Mouse (Mus musculus) left cerebral cortex, adult 18-20 months (tissue): ENCODE measurements around the gene Ywhag. TPM values are rescaled to one million over a fixed set of nuclear protein-coding genes. Genes with fewer than 3 reads are reported as not detected.
A peak's percentile ranks its signal among the peaks of the same experiment; 100 is the strongest.

Experiments
- DNase-seq, 2 experiments: peaks; one replicate each; pipeline ENCODE4 v3.0.0; 2021 to 2022; ENCODE audit warnings: low spot score in 2 of 2, mixed read lengths in 1 of 2
- long read RNA-seq, 2 experiments: library from polyadenylated mRNA; stranded (forward); transcript quantifications; one replicate each; pipeline ENCODE4 v2.0.0; 2021
- total RNA-seq, 2 experiments: library from RNA; stranded (reverse); gene quantifications; 2 replicates each; pipeline ENCODE4 v1.2.3; 2021

Ywhag gene
- 1,000 to 10,000 TPM; 1,157 to 1,215 TPM for total RNA-seq
- long read RNA-seq, experiment 1, transcript Ywhag-201 (2 exons, 3,520 nt) = major isoform, 54 of 279 reads
- long read RNA-seq, experiment 1, partial matches to known transcripts = 223 of 279 reads
- long read RNA-seq, experiment 1, other reads (novel, unspliced or antisense) = 2 of 279 reads
- long read RNA-seq, experiment 2, transcript Ywhag-201 (2 exons, 3,520 nt) = major isoform, 30 of 212 reads
- long read RNA-seq, experiment 2, partial matches to known transcripts = 0 of 212 reads
- long read RNA-seq, experiment 2, other reads (novel, unspliced or antisense) = 182 of 212 reads

DNA sequence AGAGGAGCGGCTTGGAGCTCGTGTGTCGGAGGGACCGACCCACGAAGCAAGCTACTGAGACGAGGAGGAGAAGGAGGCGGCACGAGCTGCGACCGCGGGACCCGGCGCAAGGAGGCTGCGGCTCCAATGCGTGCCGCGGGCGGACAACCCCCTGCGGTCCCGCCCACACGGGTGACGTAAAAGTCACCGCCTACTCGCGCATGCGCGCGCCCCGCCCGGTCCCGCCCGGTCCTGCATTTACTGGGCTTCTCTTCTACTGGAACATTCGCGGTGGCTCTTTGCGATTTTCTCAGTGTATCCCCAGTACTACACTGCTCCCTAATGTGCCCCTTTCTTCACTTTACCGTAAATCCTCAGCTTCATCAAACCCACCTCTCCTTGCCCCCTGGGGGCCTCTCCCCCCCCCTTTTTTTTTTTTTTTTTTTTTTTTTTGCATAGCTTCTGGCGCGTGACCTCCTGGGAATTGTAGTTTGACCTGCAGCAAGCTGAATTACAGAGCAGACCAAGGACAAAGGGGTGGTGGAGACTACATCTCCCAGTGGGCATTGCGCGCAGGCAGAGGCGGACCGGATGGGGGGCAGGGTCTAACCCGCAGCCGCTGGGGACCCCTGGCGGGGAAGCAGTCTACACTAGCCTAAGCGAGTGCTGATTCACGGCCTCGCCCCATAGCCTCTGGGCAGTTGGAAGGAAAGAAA, at the start of gene Ywhag:
Gene Ywhag, minus strand, starts transcription at position 136 of the 695 bp plus-strand sequence.
- DNase-seq = peak; percentile 96 to 97

DNA sequence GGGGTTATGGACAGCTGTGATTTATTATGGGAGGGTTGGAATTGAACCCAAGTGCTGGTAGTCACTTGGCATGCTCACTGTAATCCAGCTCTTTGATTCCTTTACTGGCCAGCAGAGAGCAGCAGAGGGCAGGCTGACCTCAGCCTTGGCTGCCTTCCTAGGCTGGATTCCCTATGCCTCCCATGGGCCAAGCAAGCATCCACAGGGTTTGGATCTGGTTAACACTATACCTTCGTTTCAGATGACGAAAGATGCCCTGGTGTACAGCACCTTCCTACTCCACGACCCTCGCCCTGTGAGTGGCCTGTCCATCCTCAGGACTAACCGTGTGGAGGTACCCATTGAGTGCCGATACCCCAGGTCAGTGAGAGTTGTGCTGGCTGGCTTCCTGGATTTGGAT, 48.0 kb upstream of the Ywhag start:
- peak in 1 of 2 experiments; percentile 24 for DNase-seq

DNA sequence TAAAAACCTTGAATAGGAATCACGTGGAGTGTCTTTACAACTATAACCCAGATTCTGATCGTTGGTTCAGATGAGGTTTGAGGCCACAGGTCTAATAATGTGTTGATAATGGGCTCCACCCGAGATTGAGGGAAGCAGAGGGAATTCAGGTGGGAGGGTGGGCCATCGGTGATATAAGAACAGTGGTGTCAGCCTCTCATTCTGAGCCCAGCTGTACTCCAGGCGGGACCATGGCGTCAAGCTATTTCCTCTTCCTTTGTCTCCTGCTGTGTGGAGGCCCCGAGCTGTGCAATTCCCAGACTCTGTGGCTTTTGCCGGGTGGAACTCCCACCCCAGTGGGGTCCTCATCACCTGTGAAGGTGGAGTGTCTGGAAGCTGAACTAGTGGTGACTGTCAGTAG, 45.5 kb upstream of the Ywhag start, which contains the start of gene Zp3:
Gene Zp3, plus strand, starts transcription at position 196 of the 400 bp plus-strand sequence.
- DNase-seq = no peak

DNA sequence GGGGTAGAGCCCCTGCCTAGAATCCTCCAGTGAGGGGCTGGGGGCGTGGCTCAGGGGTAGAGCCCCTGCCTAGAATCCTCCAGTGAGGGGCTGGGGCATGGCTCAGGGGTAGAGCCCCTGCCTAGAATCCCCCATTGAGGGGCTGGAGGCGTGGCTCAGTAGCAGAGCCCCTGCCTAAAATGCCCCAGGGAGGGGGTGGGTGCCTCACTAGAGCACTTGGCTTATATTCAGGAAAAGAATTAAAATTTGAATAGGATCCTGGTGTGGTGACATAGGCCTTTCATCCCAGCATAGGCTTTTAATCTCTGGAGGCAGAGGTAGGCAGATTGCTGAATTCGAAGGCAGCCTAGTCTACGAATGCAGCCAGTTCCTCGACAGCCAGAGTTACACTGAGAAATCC, 45.0 kb upstream of the Ywhag start:
- DNase-seq = no peak

DNA sequence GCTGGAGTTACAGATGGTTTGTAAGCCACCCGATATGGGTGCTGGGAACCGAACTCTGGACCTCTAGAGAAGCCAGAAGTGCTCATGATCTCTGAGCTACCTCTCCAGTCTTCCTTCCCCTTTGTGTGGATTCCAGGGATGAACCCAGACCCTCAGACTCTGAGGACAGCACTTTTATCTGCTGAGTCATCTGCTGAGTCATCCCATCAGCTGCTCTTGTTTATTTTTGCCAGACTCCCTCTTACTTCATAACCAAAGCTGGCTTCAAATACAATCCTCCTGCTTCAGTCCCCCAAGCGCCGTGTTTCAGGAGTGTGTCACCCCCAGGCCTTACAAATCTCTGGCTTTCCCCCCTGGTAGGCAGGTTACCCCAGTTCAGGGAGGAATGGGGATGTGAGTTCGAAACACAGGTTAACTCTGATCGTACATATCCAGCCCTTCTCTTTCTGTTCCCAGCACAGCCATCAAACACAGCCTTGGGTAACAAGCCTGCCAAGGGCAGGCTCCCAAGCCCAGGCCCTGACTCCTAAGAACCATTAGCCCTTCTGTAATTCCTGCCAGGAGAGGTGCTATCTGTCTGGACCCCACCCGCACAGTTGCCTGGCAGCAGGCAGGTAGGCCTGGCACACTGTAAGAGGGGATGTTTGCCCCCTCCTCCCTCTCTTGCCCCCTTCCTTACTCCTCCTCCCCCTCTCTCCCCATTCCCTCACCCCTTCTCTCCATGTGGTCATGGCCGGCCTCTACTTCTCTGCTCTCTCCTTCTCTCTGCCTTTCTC, 41.7 kb upstream of the Ywhag start:
- no peak for DNase-seq

DNA sequence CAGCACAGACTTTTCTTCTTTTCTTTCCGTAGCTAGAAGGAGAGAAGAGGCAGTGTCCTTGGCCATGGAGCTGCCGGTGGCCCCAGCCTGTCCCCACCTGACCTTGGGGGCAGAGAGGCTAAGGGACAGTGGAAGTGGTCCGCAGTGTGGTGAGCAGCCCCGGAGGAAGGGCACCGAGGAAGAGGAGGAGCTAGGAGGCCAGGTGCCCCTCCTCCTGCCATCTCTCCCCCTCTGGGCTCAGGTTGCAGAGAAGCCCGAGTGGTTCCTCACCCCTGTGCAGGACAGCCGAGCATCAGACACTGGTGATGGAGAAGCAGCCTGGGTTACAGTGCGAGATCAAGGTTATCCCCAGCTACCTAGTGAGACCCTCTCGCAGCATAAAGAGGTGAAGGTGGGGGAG, 39.9 kb upstream of the Ywhag start, which contains the start of gene Ssc4d:
Gene Ssc4d, minus strand, starts transcription at position 167 of the 400 bp plus-strand sequence.
- DNase-seq = no peak

DNA sequence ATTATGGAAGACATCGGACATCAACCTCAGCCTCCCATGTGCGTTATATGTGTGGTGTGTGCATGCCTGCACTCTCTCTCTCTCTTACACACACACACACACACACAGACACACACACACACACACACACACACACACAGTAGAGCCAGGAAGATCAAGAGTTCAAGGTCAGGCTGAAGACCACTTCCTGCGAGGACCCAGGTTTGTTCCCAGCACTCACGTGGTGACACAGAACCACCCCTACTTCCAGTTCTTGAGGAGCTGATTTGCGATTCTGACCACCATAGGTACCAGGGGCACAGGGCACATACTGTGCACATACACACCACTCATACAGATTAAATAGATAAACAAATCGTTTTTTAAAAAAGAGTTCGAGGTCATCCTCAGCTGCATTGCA, 37.5 kb upstream of the Ywhag start:
- no peak for DNase-seq

DNA sequence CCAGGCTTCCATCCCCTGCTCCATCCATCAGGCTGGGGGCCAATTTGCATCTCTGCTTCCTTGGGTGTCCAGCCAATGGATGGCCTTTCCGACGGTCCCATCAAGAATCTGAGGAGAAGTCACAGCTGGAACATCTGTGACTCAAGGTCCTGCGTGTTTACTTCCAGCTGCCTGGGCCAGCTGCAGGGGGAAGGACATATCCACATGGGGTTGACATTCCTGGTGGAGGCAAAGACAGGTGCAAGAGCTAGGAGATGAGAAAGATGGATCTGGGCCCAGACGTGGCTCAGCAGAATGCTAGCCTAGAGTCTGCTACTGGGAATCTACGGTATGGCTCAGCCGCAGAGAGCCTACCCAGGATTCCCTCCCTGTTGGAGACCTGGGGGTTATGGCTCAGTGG, 35.8 kb upstream of the Ywhag start:
- DNase-seq = no peak

DNA sequence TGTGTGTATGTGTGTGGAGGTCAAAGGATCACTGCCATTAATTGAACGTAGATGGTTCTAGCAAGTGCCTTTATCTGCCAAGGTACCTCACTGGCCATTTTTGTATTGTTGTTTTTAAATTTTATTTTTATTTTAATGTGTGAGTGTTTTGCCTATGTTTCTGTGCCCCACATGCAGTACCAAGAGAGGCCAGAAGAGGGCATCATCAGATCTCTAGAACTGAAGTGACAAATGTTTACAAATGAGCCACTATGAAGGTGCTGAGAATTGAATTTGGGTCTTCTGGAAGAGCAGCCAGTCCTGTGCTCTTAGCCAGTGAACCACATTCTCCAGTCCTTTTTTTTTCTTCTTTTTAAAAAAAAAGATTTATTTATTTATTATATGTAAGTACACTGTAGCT, 34.4 kb upstream of the Ywhag start:
- DNase-seq = peak; percentile 39 to 65

DNA sequence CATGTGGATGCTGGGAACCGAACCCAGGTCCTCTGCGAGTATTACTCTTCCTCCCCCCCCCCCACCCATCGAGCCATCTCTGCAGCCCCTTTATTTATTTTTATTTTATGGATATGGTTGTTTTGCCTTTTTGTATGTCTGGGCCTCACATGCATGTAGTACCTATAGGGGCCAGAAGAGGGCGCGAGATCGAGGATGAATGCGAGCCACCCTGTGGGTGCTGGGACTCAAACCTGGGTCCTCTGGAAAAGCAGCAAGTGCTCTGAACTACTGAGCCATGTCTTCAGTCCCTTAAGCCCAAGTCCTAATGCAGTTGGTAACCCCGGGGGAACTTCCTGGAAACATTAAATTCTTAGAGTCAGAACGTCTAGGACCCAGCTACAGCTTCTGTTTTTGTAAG, 32.5 kb upstream of the Ywhag start:
- no peak for DNase-seq

DNA sequence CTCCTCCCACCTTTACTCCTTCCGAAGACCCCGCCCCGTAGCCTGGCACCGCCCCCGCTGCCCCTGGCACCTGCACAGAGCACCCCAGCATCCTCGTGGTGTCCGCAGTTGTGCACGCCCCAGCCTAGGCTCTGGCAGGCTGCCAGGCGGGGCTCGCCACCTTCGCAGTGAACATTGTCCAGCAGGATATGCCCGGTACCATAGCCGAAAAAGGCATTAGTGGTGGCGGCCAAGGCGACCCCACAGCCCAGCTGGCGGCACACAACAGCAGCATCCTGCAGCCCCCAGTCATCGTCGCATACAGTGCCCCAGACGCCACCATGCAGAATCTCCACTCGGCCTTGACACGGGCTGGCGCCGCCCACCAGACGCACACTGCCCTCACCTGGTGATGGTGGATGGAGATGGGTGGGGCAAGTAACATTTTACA, 31.1 kb upstream of the Ywhag start:
- DNase-seq = no peak

DNA sequence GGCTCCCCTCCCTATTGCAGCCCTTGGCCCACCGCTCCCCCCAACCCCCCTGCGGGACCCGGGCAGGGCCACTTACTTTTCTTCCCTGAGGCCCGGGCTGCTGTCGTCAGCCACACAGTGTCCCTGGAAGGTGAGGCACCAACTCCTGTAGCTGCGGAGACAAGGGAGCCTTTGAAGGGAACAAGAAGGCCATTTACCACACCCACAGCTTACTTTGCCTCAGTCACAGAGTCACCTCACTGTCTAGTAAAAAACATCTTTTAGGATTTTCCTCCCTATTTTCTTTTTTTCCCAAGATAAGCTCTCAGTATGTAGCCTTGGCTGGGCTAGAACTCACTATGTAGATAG, 28.8 kb upstream of the Ywhag start:
- DNase-seq = no peak

DNA sequence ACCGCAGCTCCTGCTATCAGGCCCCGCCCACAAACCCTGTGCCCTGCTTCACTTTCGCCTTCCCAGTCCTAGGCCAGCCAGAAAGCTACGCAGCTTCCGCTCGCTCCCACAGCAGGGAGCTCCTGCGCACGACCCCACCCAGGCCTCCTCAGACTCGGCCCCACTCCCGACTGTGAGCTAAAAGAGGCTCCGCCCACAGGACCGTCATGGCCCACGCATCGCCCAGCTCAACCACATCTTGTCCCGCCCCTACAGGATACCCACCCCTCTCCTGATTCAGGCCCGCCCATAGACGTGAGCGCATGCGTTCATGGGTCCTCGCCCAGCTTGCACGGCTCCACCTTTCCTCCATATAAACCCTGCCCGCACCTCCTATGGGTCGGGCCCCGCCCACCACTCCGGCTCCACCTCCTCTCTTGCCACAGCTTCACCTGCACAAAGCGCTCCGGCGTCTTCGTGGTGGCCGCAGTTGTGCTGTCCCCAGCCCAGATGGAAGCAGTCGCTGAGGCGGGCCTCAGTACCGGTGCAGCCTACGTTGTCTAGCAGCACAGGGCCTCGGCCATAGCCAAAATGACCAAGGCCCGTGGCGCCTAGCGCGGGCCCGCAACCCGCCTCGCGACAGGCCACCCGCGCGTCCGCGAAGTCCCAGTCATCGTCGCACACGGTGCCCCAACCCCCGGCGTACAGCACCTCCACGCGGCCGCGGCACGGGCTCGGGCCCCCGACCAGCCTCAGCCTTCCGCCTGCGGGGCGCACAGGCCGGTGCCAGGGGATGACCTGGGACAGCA, 28.3 kb upstream of the Ywhag start:
- peak; percentile 93 to 95 for DNase-seq

DNA sequence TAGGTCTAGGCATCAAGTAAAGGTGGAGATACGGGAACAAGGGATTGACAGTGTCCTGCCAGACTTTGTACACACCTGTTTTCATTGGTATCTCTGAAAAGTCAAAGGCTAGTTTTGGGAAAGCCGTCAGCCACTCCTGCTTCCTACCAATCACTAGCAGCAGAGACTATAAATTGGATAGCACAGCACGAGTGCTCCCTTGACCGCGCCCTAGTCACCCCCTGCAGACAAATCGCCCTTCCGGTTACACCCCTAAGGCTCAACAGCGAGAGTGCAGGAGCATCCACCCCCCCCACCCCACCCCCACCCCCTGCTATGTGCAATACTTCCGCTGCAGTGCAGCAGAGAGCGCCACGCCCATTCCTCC, 27.7 kb upstream of the Ywhag start:
- DNase-seq = peak in 1 of 2 experiments; percentile 18

DNA sequence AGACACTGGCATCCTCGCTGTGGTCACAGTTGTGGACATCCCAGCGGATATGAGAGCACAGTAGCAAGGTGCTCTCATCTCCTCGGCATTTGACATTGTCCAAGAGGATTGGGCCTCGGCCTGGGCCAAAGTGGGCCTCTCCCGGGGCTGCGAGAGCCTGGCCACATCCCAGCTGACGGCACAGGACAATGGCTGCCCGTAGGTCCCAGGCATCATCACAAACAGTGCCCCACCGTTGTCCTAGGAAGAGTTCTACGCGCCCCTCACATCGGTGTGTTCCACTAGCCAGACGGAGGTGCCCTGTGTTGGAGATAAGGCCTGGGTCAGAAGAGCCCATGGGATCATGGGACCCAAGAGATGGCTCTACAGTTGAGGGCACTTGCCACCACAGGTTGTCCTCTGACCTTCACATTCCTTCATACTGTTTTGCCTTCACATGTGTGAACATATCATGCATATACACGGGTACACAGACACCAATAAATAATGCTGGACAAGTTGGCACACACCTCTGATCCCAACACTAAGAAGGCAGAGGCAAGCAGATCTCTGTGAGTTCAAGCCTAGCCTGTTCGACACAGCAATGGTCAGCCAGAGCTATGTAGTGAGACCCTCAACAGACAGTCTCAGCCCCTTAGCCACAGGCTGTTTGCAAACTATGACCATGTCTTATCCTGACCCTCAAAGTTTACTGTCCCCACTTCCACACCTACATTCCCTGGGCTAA, 26.7 kb upstream of the Ywhag start:
- no peak for DNase-seq

DNA sequence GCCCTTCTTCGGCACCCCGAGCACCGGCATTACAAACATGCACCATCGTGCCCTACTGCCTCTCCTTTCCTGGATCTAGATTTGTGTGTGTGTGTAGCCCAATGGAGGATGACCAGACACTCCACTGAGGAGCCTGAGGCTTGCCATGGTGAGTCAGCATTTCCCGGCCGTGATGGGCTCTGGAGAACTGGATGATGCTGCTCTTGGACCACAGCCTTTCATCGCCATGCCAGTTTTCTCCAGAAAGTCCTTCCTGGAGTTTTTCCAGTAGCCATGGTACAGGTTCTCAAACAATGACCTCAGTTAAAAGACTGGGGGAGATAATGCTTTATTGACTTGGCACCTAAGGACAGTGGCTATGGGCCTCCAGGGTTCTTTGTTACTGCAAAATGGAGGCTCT, 25.5 kb upstream of the Ywhag start:
- DNase-seq = no peak

DNA sequence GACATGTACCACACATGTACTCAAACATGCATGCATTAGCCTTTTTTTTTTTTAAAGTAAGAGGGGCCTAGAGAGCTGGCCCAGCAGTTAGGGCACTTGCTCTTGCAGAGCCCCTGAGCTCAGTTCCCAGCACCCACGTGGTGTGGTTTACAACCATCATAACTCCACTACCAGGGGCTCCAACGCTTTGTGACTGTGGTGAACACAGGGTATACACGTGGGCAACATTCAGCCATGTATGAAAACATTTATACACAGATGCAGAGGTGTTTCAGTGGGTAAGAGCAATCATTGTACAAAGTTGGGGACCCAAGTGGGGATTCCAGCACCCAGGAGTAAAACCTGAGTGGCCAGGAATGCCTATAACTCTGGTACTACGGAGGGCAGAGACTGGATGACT, 24.0 kb upstream of the Ywhag start:
- no peak for DNase-seq

DNA sequence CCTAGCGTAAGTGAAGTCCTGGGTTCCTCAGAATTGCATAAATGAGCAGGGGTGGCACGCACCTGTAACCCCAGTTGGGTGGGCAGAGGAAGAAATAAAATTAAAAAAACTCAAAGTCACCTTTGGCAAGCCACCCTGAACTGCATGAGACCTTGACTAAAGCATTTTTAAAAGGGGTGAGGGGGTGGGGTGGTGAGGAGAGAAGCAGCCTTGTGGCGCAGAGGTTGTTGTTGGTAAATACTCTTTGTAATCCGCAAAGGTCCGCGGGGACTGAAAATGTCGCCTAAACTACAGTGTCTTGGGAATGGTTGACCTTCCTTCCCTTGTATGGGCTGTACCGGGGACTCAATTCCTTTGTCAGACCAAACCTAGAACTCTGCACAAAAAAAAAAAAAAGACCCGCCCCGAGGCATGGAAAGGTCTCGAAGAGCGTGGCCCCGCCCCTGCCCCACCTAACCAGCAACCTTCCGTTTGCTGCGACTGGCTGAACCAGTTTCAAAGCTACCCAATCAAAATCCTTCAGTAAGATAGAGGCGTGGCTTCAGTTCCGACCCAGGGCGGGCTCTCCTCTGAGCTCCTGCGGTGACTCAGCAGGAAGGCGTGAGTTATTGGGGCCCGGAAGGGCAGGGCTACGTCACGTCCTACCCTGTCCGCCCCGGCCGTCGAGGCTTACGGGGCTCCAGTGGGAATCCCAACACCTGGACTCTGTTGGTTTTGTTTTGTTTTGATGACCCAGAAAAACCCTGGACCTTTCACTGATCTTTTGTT, 23.0 kb upstream of the Ywhag start:
- DNase-seq = peak; percentile 87 to 92

DNA sequence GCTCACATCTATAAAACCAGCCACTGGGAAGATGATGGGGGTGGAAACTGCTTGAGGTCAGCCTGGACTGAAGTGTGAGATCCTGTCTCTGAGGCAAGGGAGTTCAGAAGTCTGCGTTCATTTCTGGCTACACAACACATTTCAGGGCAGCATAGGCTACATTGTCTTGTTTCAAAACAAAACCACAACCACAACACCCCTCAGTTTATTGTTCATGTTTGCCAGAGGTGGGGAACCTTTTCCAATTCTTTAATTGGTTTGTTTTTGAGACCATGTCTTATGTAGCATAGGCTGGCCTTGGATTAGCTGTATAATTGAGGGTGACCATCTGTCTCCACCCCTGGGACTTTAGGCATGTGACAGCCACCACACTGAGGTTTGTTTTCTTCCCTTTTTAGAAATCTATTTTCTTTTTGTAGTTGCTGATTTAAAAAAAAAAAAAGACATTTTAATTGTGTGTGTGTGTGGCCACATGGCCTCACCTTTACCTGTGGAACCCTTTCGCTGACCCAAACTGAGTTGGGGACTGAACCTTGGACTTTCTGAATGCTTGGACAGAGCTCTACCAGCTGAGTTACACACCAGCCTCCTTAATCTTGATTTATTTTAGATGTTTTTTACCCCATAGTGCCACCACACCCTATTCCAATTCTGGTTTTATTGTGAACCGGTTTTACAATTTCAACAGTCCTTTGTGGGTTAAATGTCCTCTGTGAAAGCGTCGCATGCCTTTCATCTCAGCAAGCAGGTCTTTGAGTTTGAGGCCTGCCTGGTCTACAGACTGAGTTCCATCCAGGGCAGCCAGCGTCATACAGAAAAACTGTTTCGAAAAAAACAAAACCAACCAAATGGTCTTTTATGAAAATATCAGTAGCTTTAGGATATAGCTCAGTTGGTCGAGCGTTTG, 22.1 kb upstream of the Ywhag start:
- no peak for DNase-seq
